Mouse (Mus musculus): ENCODE measurements around the gene Gm9195. TPM values are rescaled to one million over a fixed set of nuclear protein-coding genes. Genes with fewer than 3 reads are reported as not detected.

Gm9195 gene
- not detected in 2 replicates for polyA plus RNA-seq (2012; rRNA removed)

- Histone ChIP-seq H3K4me3 (ENCODE audit: extremely low read depth, insufficient read depth, insufficient read length) (no peak within 1 kb of the TSS), H3K27ac (ENCODE audit: insufficient read depth, low read length) (no peak within 1 kb of the TSS), H3K36me3 (ENCODE audit: control insufficient read depth, insufficient read depth, low read length) (no peaks in the 10 kb centered on the region), H3K4me1 (ENCODE audit: control insufficient read depth, insufficient read depth, insufficient read length) (no peaks in the 10 kb centered on the region), H3K27me3 (ENCODE audit: control insufficient read depth, insufficient read depth, low read length) (no peaks in the 10 kb centered on the region)
- 85% methylated on average over 5 of the region's 5 CpGs for WGBS
- DNase-seq (ENCODE audit: low read depth in 1 of 2, low spot score in 2 of 2): no peak
- no peak for TF ChIP-seq POLR2A (IDR thresholded peaks at IDR 0.05; ENCODE audit: low read depth, low read length)
- no peak for TF ChIP-seq CTCF (IDR thresholded peaks at IDR 0.05; ENCODE audit: extremely low read depth, insufficient read depth, insufficient read length, insufficient replicate concordance)
Measured at GRCm38 (mm10) chr14:72491738-72492137, at the start of gene Gm9195. Gene Gm9195, minus strand, starts transcription at chr14:72491838.

- WGBS: 95% methylated on average over 5 of the region's 5 CpGs
- DNase-seq (ENCODE audit: low read depth in 1 of 2, low spot score in 2 of 2): no peak
- no peak for TF ChIP-seq POLR2A (IDR thresholded peaks at IDR 0.05; ENCODE audit: low read depth, low read length)
- TF ChIP-seq CTCF (IDR thresholded peaks at IDR 0.05; ENCODE audit: extremely low read depth, insufficient read depth, insufficient read length, insufficient replicate concordance): no peak
Measured at GRCm38 (mm10) chr14:72536392-72537017, 44.9 kb upstream of the Gm9195 start.

GRCm38 (mm10) chr14:72533862-72534261 is 42.2 kb upstream of the Gm9195 start:
- Histone ChIP-seq H3K27ac (ENCODE audit: insufficient read depth, low read length) (no peak overlapping the region), H3K27me3 (ENCODE audit: control insufficient read depth, insufficient read depth, low read length) (peaks cover 12% of the 10 kb centered on the region), H3K36me3 (ENCODE audit: control insufficient read depth, insufficient read depth, low read length) (peaks cover 1% of the 10 kb centered on the region), H3K4me1 (ENCODE audit: control insufficient read depth, insufficient read depth, insufficient read length) (peaks cover 7% of the 10 kb centered on the region), H3K4me3 (ENCODE audit: extremely low read depth, insufficient read depth, insufficient read length) (no peak overlapping the region)
- no peak for DNase-seq (ENCODE audit: low read depth in 1 of 2, low spot score in 2 of 2)
- 88% methylated on average over 7 of the region's 7 CpGs for WGBS
- TF ChIP-seq CTCF (IDR thresholded peaks at IDR 0.05; ENCODE audit: extremely low read depth, insufficient read depth, insufficient read length, insufficient replicate concordance): no peak

More at GRCm38 (mm10) chr14:72536392-72537017, 44.9 kb upstream of the Gm9195 start:
- peaks cover 10% of the 10 kb centered on the region for H3K36me3 ChIP-seq (ENCODE audit: control insufficient read depth, insufficient read depth, low read length)
- H3K4me1 ChIP-seq (ENCODE audit: control insufficient read depth, insufficient read depth, insufficient read length): peaks cover 7% of the 10 kb centered on the region
- no peak overlapping the region for H3K27ac ChIP-seq (ENCODE audit: insufficient read depth, low read length)
- no peak overlapping the region for H3K4me3 ChIP-seq (ENCODE audit: extremely low read depth, insufficient read depth, insufficient read length)
- peaks cover 10% of the 10 kb centered on the region for H3K27me3 ChIP-seq (ENCODE audit: control insufficient read depth, insufficient read depth, low read length)

GRCm38 (mm10) chr14:72532028-72532917 is 40.6 kb upstream of the Gm9195 start:
- Histone ChIP-seq H3K27me3 (ENCODE audit: control insufficient read depth, insufficient read depth, low read length) (peaks cover 12% of the 10 kb centered on the region), H3K4me3 (ENCODE audit: extremely low read depth, insufficient read depth, insufficient read length) (peak overlapping the region; percentile 31; the same call in 1 of the 2 replicates)
- no peak for DNase-seq (ENCODE audit: low read depth in 1 of 2, low spot score in 2 of 2)

GRCm38 (mm10) chr14:72527126-72527525 is 35.5 kb upstream of the Gm9195 start:
- WGBS: 100% methylated on average over 1 of the region's 1 CpGs
- Histone ChIP-seq H3K27me3 (ENCODE audit: control insufficient read depth, insufficient read depth, low read length) (peaks cover 6% of the 10 kb centered on the region), H3K4me3 (ENCODE audit: extremely low read depth, insufficient read depth, insufficient read length) (no peak overlapping the region), H3K36me3 (ENCODE audit: control insufficient read depth, insufficient read depth, low read length) (no peaks in the 10 kb centered on the region), H3K4me1 (ENCODE audit: control insufficient read depth, insufficient read depth, insufficient read length) (peaks cover 2% of the 10 kb centered on the region), H3K27ac (ENCODE audit: insufficient read depth, low read length) (no peak overlapping the region)
- DNase-seq (ENCODE audit: low read depth in 1 of 2, low spot score in 2 of 2): no peak
- TF ChIP-seq CTCF (IDR thresholded peaks at IDR 0.05; ENCODE audit: extremely low read depth, insufficient read depth, insufficient read length, insufficient replicate concordance) (no peak), POLR2A (IDR thresholded peaks at IDR 0.05; ENCODE audit: low read depth, low read length) (no peak)

More at GRCm38 (mm10) chr14:72532028-72532917, 40.6 kb upstream of the Gm9195 start:
- Histone ChIP-seq H3K4me1 (ENCODE audit: control insufficient read depth, insufficient read depth, insufficient read length) (peaks cover 7% of the 10 kb centered on the region), H3K36me3 (ENCODE audit: control insufficient read depth, insufficient read depth, low read length) (no peaks in the 10 kb centered on the region), H3K27ac (ENCODE audit: insufficient read depth, low read length) (no peak overlapping the region)
- TF ChIP-seq POLR2A (IDR thresholded peaks at IDR 0.05; ENCODE audit: low read depth, low read length) (no peak), CTCF (IDR thresholded peaks at IDR 0.05; ENCODE audit: extremely low read depth, insufficient read depth, insufficient read length, insufficient replicate concordance) (no peak)
- WGBS: 3% methylated on average over 54 of the region's 54 CpGs

- Histone ChIP-seq H3K27ac (ENCODE audit: insufficient read depth, low read length) (no peak overlapping the region), H3K4me3 (ENCODE audit: extremely low read depth, insufficient read depth, insufficient read length) (no peak overlapping the region), H3K27me3 (ENCODE audit: control insufficient read depth, insufficient read depth, low read length) (no peaks in the 10 kb centered on the region), H3K36me3 (ENCODE audit: control insufficient read depth, insufficient read depth, low read length) (no peaks in the 10 kb centered on the region), H3K4me1 (ENCODE audit: control insufficient read depth, insufficient read depth, insufficient read length) (no peaks in the 10 kb centered on the region)
- 69% methylated on average over 2 of the region's 2 CpGs for WGBS
- no peak for DNase-seq (ENCODE audit: low read depth in 1 of 2, low spot score in 2 of 2)
- TF ChIP-seq CTCF (IDR thresholded peaks at IDR 0.05; ENCODE audit: extremely low read depth, insufficient read depth, insufficient read length, insufficient replicate concordance) (no peak), POLR2A (IDR thresholded peaks at IDR 0.05; ENCODE audit: low read depth, low read length) (no peak)
Measured at GRCm38 (mm10) chr14:72519561-72519960, 27.9 kb upstream of the Gm9195 start.
